Mouse (Mus musculus) ES-E14 (cell line): ENCODE measurements at regions not wholly inside any gene's neighbourhood (a gene's known extent, or its start where the extent isn't known, plus 50 kb on each side); places are given as distances from the start of the nearest gene placed in this dataset.

Experiments
- DNase-seq: peaks from one replicate; pipeline ENCODE4 v3.0.0-alpha.2; 2013; ENCODE audit warnings: low read depth, low spot score
- H3K27ac ChIP-seq: 2 replicates; pipeline ENCODE4 v1.5.1; 2012; ENCODE audit warnings: low read depth, mild to moderate bottlenecking, low read length, moderate library complexity, mixed read lengths; ENCODE audit not compliant: poor library complexity, insufficient read depth, severe bottlenecking
- H3K36me3 ChIP-seq: 2 replicates; pipeline ENCODE4 v1.6.1; 2012; ENCODE audit warnings: mild to moderate bottlenecking, low read length, moderate library complexity, mixed read lengths; ENCODE audit not compliant: control insufficient read depth, poor library complexity, insufficient read depth, severe bottlenecking
- H3K4me1 ChIP-seq, 2 experiments: fragments of 150-350 bp in 1 of 2; sonication (generic) in 1 of 2; 2 replicates each; pipeline ENCODE4 v1.6.1; 2012; ENCODE audit warnings: low read length in 2 of 2, mild to moderate bottlenecking in 1 of 2, mixed read lengths in 1 of 2; ENCODE audit not compliant: control insufficient read depth in 2 of 2, insufficient read depth in 2 of 2, poor library complexity in 1 of 2
- H3K4me3 ChIP-seq, 2 experiments: fragments of 150-350 bp in 1 of 2; sonication (generic) in 1 of 2; 2 replicates each; pipeline ENCODE4 v1.5.1; 2012; ENCODE audit warnings: low read length in 2 of 2, low read depth in 1 of 2, mild to moderate bottlenecking in 1 of 2, mixed read lengths in 1 of 2; ENCODE audit not compliant: insufficient read depth in 1 of 2, poor library complexity in 1 of 2, severe bottlenecking in 1 of 2
- H3K9ac ChIP-seq: 2 replicates; pipeline ENCODE4 v1.6.1; 2012; ENCODE audit warnings: low read depth, mild to moderate bottlenecking, low read length, mixed read lengths; ENCODE audit not compliant: poor library complexity, insufficient read depth, severe bottlenecking
- H3K9me3 ChIP-seq: fragments of 150-350 bp; sonication (generic); 2 replicates; pipeline ENCODE4 v1.6.1; 2012; ENCODE audit warnings: low read depth, mild to moderate bottlenecking, low read length; ENCODE audit not compliant: control insufficient read depth, insufficient read depth
- CHD2 ChIP-seq: IDR thresholded peaks from 2 replicates; pipeline ENCODE4 v1.6.1; 2014; ENCODE audit warnings: mild to moderate bottlenecking, low read depth, low read length, inconsistent platforms
- HCFC1 ChIP-seq: IDR thresholded peaks from 2 replicates; pipeline ENCODE4 v1.6.1; 2012; ENCODE audit warnings: low read length, inconsistent platforms, borderline replicate concordance; ENCODE audit not compliant: insufficient read depth
- MAFK ChIP-seq: IDR thresholded peaks from 2 replicates; pipeline ENCODE4 v1.6.1; 2014; ENCODE audit warnings: mild to moderate bottlenecking, low read depth, low read length, inconsistent platforms; ENCODE audit not compliant: insufficient read depth
- ZC3H11A ChIP-seq: IDR thresholded peaks from 2 replicates; pipeline ENCODE4 v1.6.1; 2012; ENCODE audit warnings: low read depth, mild to moderate bottlenecking, inconsistent platforms, low read length, borderline replicate concordance
- ZNF384 ChIP-seq: IDR thresholded peaks from 2 replicates; pipeline ENCODE4 v1.6.1; 2012; ENCODE audit warnings: low read depth, low read length, inconsistent platforms
- in situ Hi-C, 2 experiments: fragments of 600-800 bp; cut with MboI; formaldehyde crosslinking; loops; one replicate each; pipeline ENCODE4 v1.15.1; 2025; ENCODE audit warnings: low sequenced_read_pairs in 2 of 2, inconsistent platforms in 1 of 2; ENCODE audit not compliant: unreplicated experiment in 2 of 2

DNA sequence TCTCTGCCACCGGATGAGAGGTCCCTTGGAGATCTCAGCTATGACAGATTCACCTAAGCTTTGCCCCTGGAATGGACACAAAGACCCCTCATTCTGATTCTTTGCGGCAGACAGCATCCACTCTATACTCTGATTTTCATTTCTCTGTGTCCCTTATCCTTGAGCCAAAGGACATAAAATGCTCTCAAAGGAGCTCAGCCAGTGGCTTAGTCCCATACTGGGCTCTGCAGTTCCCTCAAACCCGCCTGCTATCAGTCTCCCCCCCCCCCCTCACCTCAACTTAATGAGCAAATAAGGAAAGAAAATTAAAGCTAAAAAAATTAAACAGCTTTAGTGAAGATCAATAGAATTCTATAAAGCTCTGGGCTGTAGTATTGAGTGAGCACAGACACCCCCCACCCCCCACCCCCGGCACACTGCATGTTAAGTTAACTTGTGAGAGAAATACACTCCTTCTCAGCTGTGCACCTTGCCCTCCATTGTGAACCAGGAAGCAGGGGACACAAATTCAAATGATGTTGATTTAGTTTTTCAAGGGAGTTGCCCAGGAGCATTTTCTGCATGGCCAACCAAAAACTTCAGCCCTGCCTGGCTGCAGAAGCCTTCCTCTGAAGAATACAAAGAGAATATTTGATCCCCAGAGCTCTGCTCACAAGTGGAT, 452.9 kb downstream of the Bnc2 start:
- in situ Hi-C loops, result no loop called here
- H3K9ac ChIP-seq, result no peak overlapping the region
- no peak overlapping the region for H3K4me3 ChIP-seq
- no peak for TF ChIP-seq ZC3H11A
- no peak for TF ChIP-seq MAFK
- no peak for TF ChIP-seq ZNF384
- no peak for DNase-seq
- H3K4me1 ChIP-seq, result peaks cover 10 to 26% of the 10 kb centered on the region in 2 experiments
- no peaks in the 10 kb centered on the region for H3K9me3 ChIP-seq
- no peaks in the 10 kb centered on the region for H3K36me3 ChIP-seq
- peak overlapping the region; percentile 75; the same call in 1 of the 2 replicates for H3K27ac ChIP-seq

DNA sequence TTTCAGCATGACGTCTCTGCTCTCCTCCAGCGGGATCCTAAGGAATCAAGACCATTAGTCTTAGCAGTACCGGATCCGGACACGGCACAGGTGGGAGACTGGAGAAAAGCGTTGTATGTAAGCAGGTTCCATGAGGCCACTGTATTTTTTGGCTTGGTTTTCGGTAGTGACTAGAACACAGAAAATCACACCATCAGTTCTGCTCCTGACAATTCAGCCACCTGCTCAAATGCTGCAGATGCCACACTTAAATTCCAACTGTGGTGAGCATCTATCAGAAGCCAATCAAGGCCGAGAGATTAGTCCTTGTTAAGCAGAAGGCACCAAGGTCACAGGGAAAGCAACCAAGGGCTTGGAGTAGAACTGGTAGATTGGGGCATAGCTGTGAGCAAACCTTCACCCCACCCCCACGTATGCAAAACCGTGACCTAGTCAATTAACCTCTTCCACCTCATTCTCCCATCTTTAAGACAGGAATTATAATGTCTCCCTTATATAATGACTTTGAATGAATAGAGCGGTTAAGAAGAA, 452.2 kb downstream of the Bnc2 start:
- Histone ChIP-seq H3K4me3 (no peak overlapping the region), H3K27ac (peak overlapping the region; percentile 75; the same call in 1 of the 2 replicates), H3K9ac (peak overlapping the region; percentile 31; the same call in 1 of the 2 replicates), H3K4me1 (peaks cover 10 to 26% of the 10 kb centered on the region in 2 experiments), H3K36me3 (no peaks in the 10 kb centered on the region), H3K9me3 (no peaks in the 10 kb centered on the region)
- no peak for TF ChIP-seq CHD2
- TF ChIP-seq MAFK, result no peak
- TF ChIP-seq HCFC1, result no peak
- no peak for TF ChIP-seq ZC3H11A
- TF ChIP-seq ZNF384, result no peak
- no peak for DNase-seq
- in situ Hi-C loops, result no loop called here

DNA sequence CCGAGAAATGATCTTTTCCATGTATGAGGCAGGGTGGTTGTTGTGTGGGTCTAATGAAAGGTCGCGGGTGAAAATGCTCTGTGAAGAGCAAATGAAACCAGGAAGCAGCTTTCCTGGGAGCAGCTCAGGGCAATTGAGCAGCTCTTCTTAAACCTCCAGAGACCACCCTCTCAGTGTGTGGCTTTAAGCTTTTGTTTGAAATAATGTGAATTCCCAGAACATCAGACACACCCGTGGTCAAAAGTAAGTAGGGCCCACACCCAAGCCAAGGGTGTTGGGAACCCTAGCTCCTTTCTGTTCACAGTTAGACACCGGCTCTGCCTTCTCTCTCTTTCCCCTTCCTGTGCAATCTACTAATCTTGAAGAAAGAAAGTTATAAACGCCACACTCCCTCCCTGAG, 450.5 kb downstream of the Bnc2 start:
- peak; percentile 76 for DNase-seq
- H3K36me3 ChIP-seq, result no peaks in the 10 kb centered on the region
- H3K9me3 ChIP-seq, result no peaks in the 10 kb centered on the region
- peaks cover 15 to 33% of the 10 kb centered on the region in 2 experiments for H3K4me1 ChIP-seq
- in situ Hi-C loops, result no loop called here
- H3K27ac ChIP-seq, result peak overlapping the region; percentile 89
- H3K9ac ChIP-seq, result no peak overlapping the region
- no peak overlapping the region for H3K4me3 ChIP-seq
- TF ChIP-seq CHD2 (no peak), MAFK (no peak), ZC3H11A (no peak), ZNF384 (no peak), HCFC1 (no peak)
